Mouse (Mus musculus) CH12.LX (cell line): ENCODE results near the gene Hspb9. TPM values are rescaled to one million over a fixed set of nuclear protein-coding genes. Genes with fewer than 3 reads are reported as not detected.
A peak's percentile ranks its signal among the peaks of the same experiment; 100 is the strongest.

Experiments used
- DNase-seq: peaks from one replicate; pipeline ENCODE4 v3.0.0-alpha.2; 2013; ENCODE audit errors: extremely low read depth
- H3K27ac ChIP-seq: 2 replicates; pipeline ENCODE4 v1.5.1; 2012; ENCODE audit warnings: low read depth, mild to moderate bottlenecking, control low read depth, moderate library complexity; ENCODE audit not compliant: insufficient read depth
- H3K27me3 ChIP-seq: replicated peaks from 2 replicates; pipeline ENCODE3; 2012; ENCODE audit warnings: inconsistent platforms
- H3K36me3 ChIP-seq, 2 experiments: replicated peaks in 1 of 2; 2 replicates each; pipeline versions ENCODE3 to v1.6.1; 2012; ENCODE audit warnings: inconsistent platforms in 1 of 2, low read length in 1 of 2, mild to moderate bottlenecking in 1 of 2, mixed read lengths in 1 of 2, moderate library complexity in 1 of 2; ENCODE audit not compliant: control insufficient read depth in 1 of 2, insufficient read depth in 1 of 2
- H3K4me1 ChIP-seq, 2 experiments: 2 replicates each; pipeline ENCODE4 v1.6.1; 2012; ENCODE audit warnings: inconsistent platforms in 1 of 2, moderate library complexity in 1 of 2; ENCODE audit not compliant: insufficient read depth in 2 of 2, control insufficient read depth in 1 of 2
- H3K4me2 ChIP-seq: 2 replicates; pipeline ENCODE4 v1.6.1; 2012; ENCODE audit warnings: low read depth, mild to moderate bottlenecking, control low read depth; ENCODE audit not compliant: poor library complexity, insufficient read depth, severe bottlenecking
- H3K4me3 ChIP-seq, 3 experiments: fragments of 150-350 bp in 1 of 3; sonication (generic) in 1 of 3; replicated peaks in 1 of 3; 2 replicates each; pipeline versions ENCODE3 to v1.5.1; 2011 to 2012; ENCODE audit warnings: low read depth in 2 of 3, low read length in 2 of 3, mild to moderate bottlenecking in 2 of 3, moderate library complexity in 2 of 3, control low read depth in 1 of 3, improper control_type of control experiment in 1 of 3, inconsistent platforms in 1 of 3, mixed read lengths in 1 of 3; ENCODE audit not compliant: poor library complexity in 1 of 3
- H3K79me2 ChIP-seq: replicated peaks from 2 replicates; pipeline ENCODE4 v1.6.1; 2012; ENCODE audit warnings: mild to moderate bottlenecking, moderate library complexity; ENCODE audit not compliant: control insufficient read depth, poor library complexity, insufficient read depth, severe bottlenecking; ENCODE audit errors: extremely low read depth
- H3K9ac ChIP-seq: 2 replicates; pipeline ENCODE4 v1.6.1; 2012; ENCODE audit warnings: low read depth, mild to moderate bottlenecking, control low read depth, moderate library complexity; ENCODE audit not compliant: insufficient read depth
- H3K9me3 ChIP-seq: replicated peaks from 2 replicates; pipeline ENCODE3; 2012; ENCODE audit warnings: low read length, inconsistent platforms, mixed read lengths
- CHD1 ChIP-seq: IDR thresholded peaks from 2 replicates; pipeline ENCODE4 v1.6.1; 2012; ENCODE audit warnings: low read depth, low read length, improper control_type of control experiment, inconsistent platforms
- E2F4 ChIP-seq: IDR thresholded peaks from 2 replicates; pipeline ENCODE4 v1.6.1; 2011; ENCODE audit warnings: low read depth, low read length, improper control_type of control experiment; ENCODE audit not compliant: insufficient replicate concordance
- ETS1 ChIP-seq: conservative IDR thresholded peaks from 2 replicates; pipeline ENCODE4 v1.6.1; 2012; ENCODE audit warnings: low read depth, mild to moderate bottlenecking, inconsistent platforms, low read length, improper control_type of control experiment, moderate library complexity
- GABPA ChIP-seq: IDR thresholded peaks from 2 replicates; pipeline ENCODE4 v1.6.1; 2012; ENCODE audit warnings: low read depth, low read length, improper control_type of control experiment, inconsistent platforms; ENCODE audit not compliant: insufficient replicate concordance
- HCFC1 ChIP-seq: IDR thresholded peaks from 2 replicates; pipeline ENCODE4 v1.6.1; 2012; ENCODE audit warnings: low read depth, mild to moderate bottlenecking, inconsistent platforms, low read length, improper control_type of control experiment
- JUN ChIP-seq: IDR thresholded peaks from 2 replicates; pipeline ENCODE4 v1.6.1; 2011; ENCODE audit warnings: low read depth, mild to moderate bottlenecking, low read length, improper control_type of control experiment, moderate library complexity; ENCODE audit not compliant: insufficient read depth
- KAT2A ChIP-seq: IDR thresholded peaks from 2 replicates; pipeline ENCODE4 v1.6.1; 2012; ENCODE audit warnings: low read length, improper control_type of control experiment, inconsistent platforms; ENCODE audit not compliant: insufficient replicate concordance
- MAFK ChIP-seq: IDR thresholded peaks from 2 replicates; pipeline ENCODE4 v1.6.1; 2011; ENCODE audit warnings: low read length, improper control_type of control experiment; ENCODE audit not compliant: insufficient replicate concordance
- MAZ ChIP-seq: IDR thresholded peaks from 2 replicates; pipeline ENCODE4 v1.6.1; 2012; ENCODE audit warnings: low read depth, mild to moderate bottlenecking, inconsistent platforms, low read length, improper control_type of control experiment, moderate library complexity
- MEF2A ChIP-seq: IDR thresholded peaks from 2 replicates; pipeline ENCODE4 v1.6.1; 2014; ENCODE audit warnings: low read depth, mild to moderate bottlenecking, inconsistent platforms, low read length, improper control_type of control experiment, borderline replicate concordance
- MYC ChIP-seq: IDR thresholded peaks from 2 replicates; pipeline ENCODE4 v1.6.1; 2011; ENCODE audit warnings: low read depth, mild to moderate bottlenecking, improper control_type of control experiment, low read length
- NELFE ChIP-seq: IDR thresholded peaks from 2 replicates; pipeline ENCODE4 v1.6.1; 2011; ENCODE audit warnings: low read depth, low read length, improper control_type of control experiment
- NRF1 ChIP-seq: IDR thresholded peaks from 2 replicates; pipeline ENCODE4 v1.6.1; 2014; ENCODE audit warnings: low read depth, mild to moderate bottlenecking, inconsistent platforms, low read length, improper control_type of control experiment, moderate library complexity
- PAX5 ChIP-seq: IDR thresholded peaks from 2 replicates; pipeline ENCODE4 v1.6.1; 2012; ENCODE audit warnings: low read length, inconsistent platforms, mixed read lengths
- RAD21 ChIP-seq: IDR thresholded peaks from 2 replicates; pipeline ENCODE4 v1.6.1; 2011; ENCODE audit warnings: low read depth, mild to moderate bottlenecking, low read length, improper control_type of control experiment, moderate library complexity
- SIN3A ChIP-seq: IDR thresholded peaks from 2 replicates; pipeline ENCODE4 v1.6.1; 2012; ENCODE audit warnings: low read length, improper control_type of control experiment, inconsistent platforms
- SMC3 ChIP-seq: IDR thresholded peaks from 2 replicates; pipeline ENCODE4 v1.6.1; 2011; ENCODE audit warnings: low read depth, low read length, improper control_type of control experiment
- TBP ChIP-seq: conservative IDR thresholded peaks from 2 replicates; pipeline ENCODE4 v1.6.1; 2011; ENCODE audit warnings: low read depth, low read length, improper control_type of control experiment
- TCF12 ChIP-seq: IDR thresholded peaks from 2 replicates; pipeline ENCODE4 v1.6.1; 2014; ENCODE audit warnings: low read depth, mild to moderate bottlenecking, inconsistent platforms, low read length, improper control_type of control experiment
- UBTF ChIP-seq: IDR thresholded peaks from 2 replicates; pipeline ENCODE4 v1.6.1; 2012; ENCODE audit warnings: low read depth, mild to moderate bottlenecking, inconsistent platforms, low read length, improper control_type of control experiment, moderate library complexity
- USF1 ChIP-seq: IDR thresholded peaks from 2 replicates; pipeline ENCODE4 v1.6.1; 2014; ENCODE audit warnings: low read depth, mild to moderate bottlenecking, inconsistent platforms, low read length, improper control_type of control experiment
- USF2 ChIP-seq: conservative IDR thresholded peaks from 2 replicates; pipeline ENCODE4 v1.6.1; 2011; ENCODE audit warnings: low read depth, low read length, improper control_type of control experiment
- ZC3H11A ChIP-seq: IDR thresholded peaks from 2 replicates; pipeline ENCODE4 v1.6.1; 2012; ENCODE audit warnings: low read depth, mild to moderate bottlenecking, inconsistent platforms, low read length, improper control_type of control experiment
- ZKSCAN1 ChIP-seq: IDR thresholded peaks from 2 replicates; pipeline ENCODE4 v1.6.1; 2012; ENCODE audit warnings: low read depth, inconsistent platforms, low read length, improper control_type of control experiment, borderline replicate concordance
- ZMIZ1 ChIP-seq: IDR thresholded peaks from 2 replicates; pipeline ENCODE4 v1.6.1; 2012; ENCODE audit warnings: low read depth, mild to moderate bottlenecking, inconsistent platforms, low read length, improper control_type of control experiment
- ZNF384 ChIP-seq: IDR thresholded peaks from 2 replicates; pipeline ENCODE4 v1.6.1; 2012; ENCODE audit warnings: low read depth, low read length, improper control_type of control experiment, inconsistent platforms
- dilution Hi-C: fragments of 300-500 bp; cut with MboI; formaldehyde crosslinking; loops from 2 replicates; pipeline ENCODE4 v1.14.3; 2020; ENCODE audit warnings: low sequenced_read_pairs; ENCODE audit not compliant: extremely low pct_unique_long_range_greater_than_20kb, extremely low pct_ligation_motif_present
- in situ Hi-C: fragments of 300-500 bp; cut with MboI; formaldehyde crosslinking; loops from 3 replicates; pipeline ENCODE4 v1.14.3; 2019; ENCODE audit warnings: low sequenced_read_pairs, low pct_ligation_motif_present, low pct_unique_long_range_greater_than_20kb, mixed read lengths
- polyA plus RNA-seq: library from polyadenylated mRNA; unstranded; fragments of >175 nt; gene quantifications from 2 replicates; pipeline ENCODE4 v1.2.1, GENCODE M21; 2012; ENCODE audit warnings: low read depth; ENCODE audit not compliant: insufficient read length
- total RNA-seq, 2 experiments: library from RNA; depleted of rRNA; stranded (reverse); fragments of 300-350 nt in 1 of 2; fragments of >200 nt in 1 of 2; gene quantifications; 2 replicates each; pipeline ENCODE4 v1.2.3; 2012 to 2014

The Hspb9 gene
- total and polyA plus RNA-seq, 3 experiments: 0.54 TPM; not detected in 2

- TF ChIP-seq MAFK (no peak), E2F4 (no peak), NELFE (no peak), SIN3A (peak; percentile 70; the same call in 1 of the 2 replicates), SMC3 (peak; percentile 16; the same call in 1 of the 2 replicates), HCFC1 (no peak), CHD1 (no peak), ETS1 (no peak; the same call in 1 of the 2 replicates), KAT2A (no peak)
- TF ChIP-seq, all 38 proteins: peak for 12
Observed at GRCm38 (mm10) chr11:100757566-100757965, 43.9 kb downstream of the Hspb9 start (continued).

- no peak for DNase-seq
- dilution Hi-C loops: no loop called here
- H3K9ac ChIP-seq: peak overlapping the region; percentile 20; the same call in 1 of the 2 replicates
Observed at GRCm38 (mm10) chr11:100758707-100759610, 45.3 kb downstream of the Hspb9 start.

GRCm38 (mm10) chr11:100759611-100760233, 46.1 kb downstream of the Hspb9 start, which contains the start of gene Kcnh4:
Gene Kcnh4, minus strand, starts transcription at chr11:100759942.
- Histone ChIP-seq H3K4me1 (peaks cover 26 to 57% of the 10 kb centered on the region in 2 experiments), H3K4me3 (peak within 1 kb of the TSS; percentile 46 to 61 (median 53)), H3K4me2 (peak within 1 kb of the TSS; percentile 86), H3K9me3 (no peaks in the 10 kb centered on the region), H3K36me3 (peaks cover 6 to 20% of the 10 kb centered on the region in 2 experiments), H3K27me3 (peaks cover 12% of the 10 kb centered on the region), H3K9ac (peak within 1 kb of the TSS; percentile 20; the same call in 1 of the 2 replicates), H3K79me2 (no peaks in the 10 kb centered on the region), H3K27ac (peak within 1 kb of the TSS; percentile 8; the same call in 1 of the 2 replicates)
- in situ Hi-C loops (loop anchor here (10.0 kb wide), 1 partner anchor 195 kb away; no protein-coding TSS in a partner anchor), dilution Hi-C loops (no loop called here)
- DNase-seq: peak; percentile 93
- peak; percentile 73 for TF ChIP-seq MYC
- TF ChIP-seq USF2: no peak
- TF ChIP-seq TCF12: no peak
- TF ChIP-seq ZKSCAN1: no peak
- TF ChIP-seq ZMIZ1: no peak
- TF ChIP-seq RAD21: peak; percentile 41
- TF ChIP-seq MAZ: no peak
- TF ChIP-seq ZC3H11A: no peak
- no peak for TF ChIP-seq GABPA
- no peak for TF ChIP-seq ZNF384
- no peak for TF ChIP-seq KAT2A
- TF ChIP-seq CHD1: no peak
- TF ChIP-seq USF1: no peak; the same call in 1 of the 2 replicates
- no peak for TF ChIP-seq MAFK
- TF ChIP-seq UBTF: peak; percentile 85
- no peak for TF ChIP-seq JUN

More at GRCm38 (mm10) chr11:100758707-100759610, 45.3 kb downstream of the Hspb9 start:
- H3K4me2 ChIP-seq: peak overlapping the region; percentile 86
- H3K4me3 ChIP-seq: peak overlapping the region; percentile 46 to 61 (median 53)
- peaks cover 9 to 27% of the 10 kb centered on the region in 2 experiments for H3K36me3 ChIP-seq
- H3K4me1 ChIP-seq: peaks cover 26 to 57% of the 10 kb centered on the region in 2 experiments
- in situ Hi-C loops: no loop called here
- H3K27me3 ChIP-seq: peaks cover 12% of the 10 kb centered on the region
- peak overlapping the region; percentile 8; the same call in 1 of the 2 replicates for H3K27ac ChIP-seq
- no peaks in the 10 kb centered on the region for H3K9me3 ChIP-seq
- TF ChIP-seq TBP (no peak), NELFE (no peak), JUN (no peak), ZKSCAN1 (no peak), MEF2A (no peak), TCF12 (no peak; the same call in 1 of the 2 replicates), NRF1 (0 out of 2 replicates have a peak, but pooled peaks have one; percentile 14), PAX5 (no peak)
- H3K79me2 ChIP-seq: no peaks in the 10 kb centered on the region
